Mouse (Mus musculus) stomach, postnatal 0 days (tissue): Measurements from ENCODE around the gene Gm21969. TPM values are rescaled to one million over a fixed set of nuclear protein-coding genes. Genes with fewer than 3 reads are reported as not detected.
A peak's percentile ranks its signal among the peaks of the same experiment; 100 is the strongest.

ENCODE experiments used
- ATAC-seq: fragments of 200-750 bp; cut with Nextera tagmentation; 2 replicates; pipeline ENCODE4 v1.8.0; 2017; ENCODE audit not compliant: low FRiP score, low TSS enrichment
- DNase-seq: peaks from one replicate; pipeline ENCODE4 v3.0.0-alpha.2; 2016; ENCODE audit warnings: low spot score
- H3K27ac ChIP-seq: fragments of 300-500 bp; sonication (generic); replicated peaks from 2 replicates; pipeline ENCODE4 v1.5.1; 2014; ENCODE audit warnings: mild to moderate bottlenecking, control low read depth
- H3K27me3 ChIP-seq: fragments of 300-500 bp; sonication (generic); 2 replicates; pipeline ENCODE4 v1.6.1; 2014; ENCODE audit warnings: low read length; ENCODE audit not compliant: control insufficient read depth, insufficient read depth
- H3K36me3 ChIP-seq: fragments of 300-500 bp; sonication (generic); 2 replicates; pipeline ENCODE4 v1.6.1; 2014; ENCODE audit warnings: low read length, mixed read lengths; ENCODE audit not compliant: control insufficient read depth, insufficient read depth
- H3K4me1 ChIP-seq: fragments of 300-500 bp; sonication (generic); replicated peaks from 2 replicates; pipeline ENCODE4 v1.6.1; 2014; ENCODE audit warnings: antibody characterized with exemption; ENCODE audit not compliant: control insufficient read depth, insufficient read depth
- H3K4me2 ChIP-seq: fragments of 300-500 bp; sonication (generic); replicated peaks from 2 replicates; pipeline ENCODE4 v1.6.1; 2014; ENCODE audit warnings: low read depth, mild to moderate bottlenecking, control low read depth, moderate library complexity
- H3K4me3 ChIP-seq: fragments of 300-500 bp; sonication (generic); 2 replicates; pipeline ENCODE4 v1.5.1; 2014; ENCODE audit warnings: low read depth, low read length, control low read depth
- H3K9ac ChIP-seq: fragments of 300-500 bp; sonication (generic); 2 replicates; pipeline ENCODE4 v1.6.1; 2014; ENCODE audit warnings: mild to moderate bottlenecking, low read length, control low read depth, mixed read lengths
- H3K9me3 ChIP-seq: fragments of 300-500 bp; sonication (generic); 2 replicates; pipeline ENCODE4 v1.6.1; 2016; ENCODE audit warnings: low read length; ENCODE audit not compliant: control insufficient read depth
- CTCF ChIP-seq: IDR thresholded peaks from 2 replicates; pipeline ENCODE4 v1.5.1; 2016; ENCODE audit warnings: antibody characterized with exemption, low read depth, mild to moderate bottlenecking, moderate library complexity
- EP300 ChIP-seq: optimal IDR thresholded peaks from 2 replicates; pipeline ENCODE3; 2016; ENCODE audit warnings: antibody characterized with exemption
- WGBS: fragments of 180-500 bp; shearing (Covaris S2); extraction: QIAGEN DNeasy Blood & Tissue Kit; methylation state at CpG from one replicate; pipeline ENCODE4 v1.1.7; 2014; 5-methylcytosine and 5-hydroxymethylcytosine counted together
- polyA plus RNA-seq: library from polyadenylated mRNA; unstranded; fragments of >200 nt; fragmentation: Nextera tagmentation; extraction: Ambion mirVana; gene quantifications from 2 replicates; pipeline ENCODE4 v1.2.1, GENCODE M21; 2015

The Gm21969 gene
- not detected in 2 replicates for polyA plus RNA-seq

DNA sequence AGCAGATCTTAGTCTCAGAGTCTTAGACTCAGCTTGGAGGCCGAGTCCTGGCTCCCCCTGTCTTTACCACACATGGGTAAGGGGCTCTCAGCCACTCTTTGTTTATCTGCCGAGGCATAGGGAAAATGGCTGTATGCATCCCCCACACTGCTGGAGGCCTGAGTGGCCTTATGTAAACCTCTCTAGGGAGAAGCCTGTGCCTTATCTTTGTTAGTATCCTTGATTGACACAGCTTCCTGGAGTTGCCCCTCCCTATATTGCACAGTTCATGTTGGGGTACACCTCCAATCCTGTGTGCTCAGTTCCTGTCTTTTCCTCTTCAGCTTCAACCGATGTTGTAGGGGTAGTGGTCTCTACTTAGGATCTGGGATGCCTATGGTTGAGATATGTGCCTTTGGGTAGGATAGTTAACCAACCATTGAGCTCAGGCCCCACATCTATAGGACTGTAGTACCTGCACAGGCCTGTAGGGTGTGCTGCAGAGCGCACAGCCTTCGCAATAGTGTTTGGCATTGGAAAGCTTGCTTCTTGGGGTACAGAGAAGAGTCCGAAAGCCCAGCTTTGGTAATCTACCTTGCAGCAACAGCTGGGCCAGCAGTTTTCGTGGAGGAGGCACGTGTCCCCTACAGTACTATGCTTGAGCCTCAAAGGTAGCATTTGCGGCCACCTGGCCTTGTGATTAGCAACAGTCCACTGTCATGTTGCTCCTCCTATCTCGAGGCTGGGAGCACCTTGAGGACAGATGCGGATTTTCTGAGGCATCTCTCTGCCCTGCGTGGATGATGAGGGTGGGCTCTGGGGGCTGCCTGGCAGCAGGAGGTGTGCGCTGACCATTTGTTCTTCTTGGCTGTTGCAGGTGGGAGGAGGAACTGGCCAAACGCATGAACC lies at the start of gene Gm21969:
Gm21969 (plus strand) TSS at position 830 of the 888 bp plus-strand sequence.
- TF ChIP-seq EP300 = no peak
- TF ChIP-seq CTCF = peak; percentile 92
- DNase-seq (peak; percentile 70), ATAC-seq (no peak)
- H3K36me3 ChIP-seq = peaks cover 9% of the 10 kb centered on the region; the same call in 1 of the 2 replicates
- peak within 1 kb of the TSS; percentile 81 for H3K27ac ChIP-seq
- no peaks in the 10 kb centered on the region for H3K9me3 ChIP-seq
- H3K4me1 ChIP-seq = peaks cover 24% of the 10 kb centered on the region
- peak within 1 kb of the TSS; percentile 36 for H3K9ac ChIP-seq
- 55% methylated on average over 14 of the region's 14 CpGs for WGBS
- no peaks in the 10 kb centered on the region for H3K27me3 ChIP-seq
- H3K4me3 ChIP-seq = no peak within 1 kb of the TSS
- peak within 1 kb of the TSS; percentile 9; the same call in 1 of the 2 replicates for H3K4me2 ChIP-seq

DNA sequence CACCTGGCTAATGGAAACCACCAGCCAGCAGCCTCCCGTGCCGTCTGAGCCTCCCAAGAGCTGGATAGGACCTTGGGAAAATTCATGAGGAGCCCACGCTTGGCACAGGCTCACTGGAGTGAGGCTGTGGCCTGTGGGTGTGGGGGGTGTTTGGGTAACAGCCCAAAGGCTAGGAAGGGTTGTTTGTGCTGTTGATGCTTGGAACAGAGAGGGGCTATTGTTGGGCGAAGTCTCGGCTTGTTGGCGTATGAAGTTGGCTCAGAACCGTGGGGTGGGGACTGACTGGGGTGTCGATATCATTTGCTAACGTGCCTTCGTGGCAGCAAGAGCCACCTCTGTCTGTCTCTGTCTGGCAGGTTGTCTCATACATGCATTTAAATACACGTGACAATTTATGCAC lies 47.8 kb upstream of the Gm21969 start:
- Histone ChIP-seq H3K9ac (no peak overlapping the region), H3K4me1 (no peaks in the 10 kb centered on the region), H3K9me3 (no peaks in the 10 kb centered on the region), H3K27me3 (no peaks in the 10 kb centered on the region), H3K4me2 (no peak overlapping the region), H3K36me3 (no peaks in the 10 kb centered on the region), H3K4me3 (no peak overlapping the region), H3K27ac (no peak overlapping the region)
- TF ChIP-seq EP300 (no peak), CTCF (no peak)
- no peak for ATAC-seq
- no peak for DNase-seq
- WGBS = 87% methylated on average over 11 of the region's 11 CpGs

DNA sequence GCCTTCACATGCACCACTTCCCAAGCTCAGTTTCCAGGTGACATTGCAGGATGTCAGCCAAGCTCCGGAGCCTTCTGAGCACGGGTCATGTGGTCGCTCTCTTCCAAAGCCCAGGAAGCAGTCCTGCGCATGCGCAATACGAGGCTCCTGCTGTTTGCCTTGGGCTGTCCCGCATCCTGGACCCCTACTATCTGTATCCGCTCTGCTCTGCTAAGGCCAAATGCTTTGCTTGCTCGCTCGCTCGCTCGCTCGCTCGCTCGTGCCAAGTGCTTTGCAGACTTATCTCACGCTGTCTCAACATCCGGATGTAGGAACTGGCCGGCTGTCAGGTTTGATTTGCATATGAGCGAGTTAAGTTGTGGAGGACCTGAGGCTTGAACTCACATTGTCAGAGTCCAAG lies 47.0 kb upstream of the Gm21969 start:
- Histone ChIP-seq H3K4me1 (no peaks in the 10 kb centered on the region), H3K9me3 (no peaks in the 10 kb centered on the region), H3K4me2 (no peak overlapping the region), H3K36me3 (no peaks in the 10 kb centered on the region), H3K4me3 (no peak overlapping the region), H3K27ac (no peak overlapping the region), H3K27me3 (no peaks in the 10 kb centered on the region), H3K9ac (no peak overlapping the region)
- peak; percentile 57 for DNase-seq
- no peak for TF ChIP-seq CTCF
- no peak for TF ChIP-seq EP300
- 57% methylated on average over 19 of the region's 19 CpGs for WGBS
- ATAC-seq = no peak

DNA sequence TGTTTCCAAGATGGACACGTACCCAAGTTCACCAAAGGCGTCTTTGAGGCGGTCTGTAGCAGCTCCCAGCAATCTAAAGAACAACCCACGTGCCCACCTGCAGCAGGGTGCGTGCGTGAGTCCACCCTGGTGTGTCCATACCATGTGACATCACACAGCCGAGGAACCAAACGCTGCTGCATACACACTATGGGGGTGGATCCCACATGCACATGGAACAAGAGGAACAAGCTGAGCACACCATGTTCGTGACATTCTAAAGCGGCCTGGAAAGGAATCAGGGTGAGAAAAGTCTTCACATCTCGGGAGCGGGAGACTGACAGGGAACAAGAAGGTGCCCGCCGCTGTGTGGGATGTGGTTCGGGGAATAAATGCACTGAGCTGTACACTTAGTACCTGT lies 34.6 kb upstream of the Gm21969 start:
- ATAC-seq (no peak), DNase-seq (no peak)
- 80% methylated on average over 15 of the region's 15 CpGs for WGBS
- H3K9ac ChIP-seq = no peak overlapping the region
- H3K36me3 ChIP-seq = no peaks in the 10 kb centered on the region
- H3K4me2 ChIP-seq = no peak overlapping the region
- no peaks in the 10 kb centered on the region for H3K9me3 ChIP-seq
- no peaks in the 10 kb centered on the region for H3K4me1 ChIP-seq
- TF ChIP-seq EP300 (no peak), CTCF (no peak)
- no peak overlapping the region for H3K4me3 ChIP-seq
- no peak overlapping the region for H3K27ac ChIP-seq
- H3K27me3 ChIP-seq = no peaks in the 10 kb centered on the region

DNA sequence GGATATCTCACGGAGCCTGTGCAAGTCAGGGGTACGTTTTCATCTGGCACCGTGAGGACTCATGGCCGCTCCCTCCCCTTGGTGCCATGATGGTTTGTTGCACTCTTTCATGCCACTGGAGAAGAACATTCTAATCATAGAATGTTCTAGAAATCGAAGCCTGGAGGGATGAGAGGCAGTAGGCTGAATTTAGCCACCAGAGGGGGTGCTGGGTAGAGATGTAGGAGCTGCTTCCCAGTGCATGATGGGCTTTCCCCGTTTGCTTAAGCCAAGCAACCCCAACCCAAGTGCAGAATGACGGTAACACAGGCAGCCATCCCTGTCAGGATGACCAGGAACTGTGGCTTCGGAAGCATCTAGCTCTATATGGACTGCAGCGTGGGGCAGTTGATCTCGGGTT lies 32.2 kb upstream of the Gm21969 start:
- WGBS = 70% methylated on average over 10 of the region's 10 CpGs
- DNase-seq (no peak), ATAC-seq (no peak)

DNA sequence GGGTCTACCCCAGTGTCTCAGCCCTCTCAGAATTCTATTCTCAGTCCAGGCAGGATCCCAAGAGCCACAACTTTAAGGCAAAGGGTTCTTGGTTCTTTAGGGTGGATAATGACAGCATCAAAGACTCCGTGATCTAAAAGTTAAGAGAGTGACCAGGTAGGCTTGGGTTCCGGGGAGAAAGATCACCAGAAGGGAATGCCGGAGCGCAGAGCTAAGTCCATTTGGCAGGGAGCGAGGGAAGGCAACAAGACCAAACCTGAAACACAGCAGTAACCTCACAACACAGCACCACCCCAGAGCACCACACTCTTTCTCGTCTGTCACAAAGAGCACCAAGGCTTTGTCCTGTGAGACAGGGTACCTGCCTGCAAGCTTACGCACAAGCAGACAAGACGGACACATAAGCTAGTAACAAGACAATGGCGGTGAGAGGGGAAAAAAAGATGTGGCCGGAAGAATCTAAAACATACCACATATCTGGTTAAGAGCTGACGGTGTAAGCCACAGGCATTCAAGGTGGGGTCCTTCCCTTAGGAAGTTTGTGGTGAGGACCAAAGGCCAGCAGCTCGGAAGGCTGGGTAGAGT lies 30.0 kb upstream of the Gm21969 start:
- no peak overlapping the region for H3K27ac ChIP-seq
- DNase-seq = no peak

More for the DNA sequence above, 32.2 kb upstream of the Gm21969 start:
- H3K36me3 ChIP-seq = no peaks in the 10 kb centered on the region
- H3K4me1 ChIP-seq = no peaks in the 10 kb centered on the region; the same call in 1 of the 2 replicates
- H3K9me3 ChIP-seq = no peaks in the 10 kb centered on the region
- no peak overlapping the region for H3K4me3 ChIP-seq
- no peak overlapping the region for H3K27ac ChIP-seq
- no peak overlapping the region for H3K4me2 ChIP-seq
- H3K27me3 ChIP-seq = no peaks in the 10 kb centered on the region
- TF ChIP-seq EP300 (no peak), CTCF (peak; percentile 67)
- H3K9ac ChIP-seq = no peak overlapping the region

More for the DNA sequence above, 30.0 kb upstream of the Gm21969 start:
- WGBS = 80% methylated on average over 12 of the region's 12 CpGs
- ATAC-seq = no peak
- TF ChIP-seq CTCF (no peak), EP300 (no peak)
- Histone ChIP-seq H3K4me3 (no peak overlapping the region), H3K9ac (no peak overlapping the region), H3K27me3 (no peaks in the 10 kb centered on the region), H3K4me1 (peaks cover 3% of the 10 kb centered on the region), H3K4me2 (no peak overlapping the region), H3K36me3 (no peaks in the 10 kb centered on the region), H3K9me3 (no peaks in the 10 kb centered on the region)
